Comparison of ENCODE assay signal across 21 mouse cellular contexts in genomic region chr3:52780356-52780755, GRCm38 (mm10).
DNase-seq lines count a peak whose midpoint lies in the region; ATAC-seq and TF ChIP-seq lines count a peak whose summit lies in the region.
"Had no signal": no experiment of that assay in that cellular context is flagged by ENCODE, and none has a peak within 500 bp of the region (broad histone marks: within the 10 kb centered on the region; RNA-seq: fewer than 3 reads in every experiment).

No protein-coding gene starts in this region.

- H3K27me3 ChIP-seq in lung, embryonic 14.5 days (ENCODE audit: insufficient read depth, low read length): 0 out of 2 replicates have a peak, but pooled peaks cover 3% of the 10 kb centered on the region
- H3K27me3 ChIP-seq: forebrain, embryonic 12.5 days; heart, embryonic 12.5 days; intestine, embryonic 15.5 days had no signal

- no peak overlapping the region for H3K9ac ChIP-seq in lung, embryonic 14.5 days
- H3K9ac ChIP-seq: forebrain, embryonic 12.5 days; heart, embryonic 12.5 days; hindbrain, embryonic 14.5 days; intestine, embryonic 15.5 days had no signal

- no peak overlapping the region for H3K4me2 ChIP-seq in lung, embryonic 14.5 days
- H3K4me2 ChIP-seq: forebrain, embryonic 12.5 days; heart, embryonic 12.5 days; hindbrain, embryonic 14.5 days; intestine, embryonic 15.5 days had no signal

- no peaks in the 10 kb centered on the region; the same call in 1 of the 2 replicates for H3K4me1 ChIP-seq in lung, embryonic 14.5 days (ENCODE audit: insufficient read depth)
- H3K4me1 ChIP-seq: forebrain, embryonic 12.5 days; heart, embryonic 12.5 days; hindbrain, embryonic 10.5 days; intestine, embryonic 15.5 days had no signal

- no peak for TF ChIP-seq CTCF in lung, embryonic 14.5 days (IDR thresholded peaks at IDR 0.05; ENCODE audit: low read depth)

- no peak for ATAC-seq in lung, embryonic 14.5 days (ENCODE audit: insufficient read depth)
- ATAC-seq: CD4-positive, CD25-positive, alpha-beta regulatory T cell, adult 4 months; forebrain, embryonic 16.5 days; intestine, embryonic 15.5 days had no signal

- H3K4me3 ChIP-seq in lung, embryonic 14.5 days (ENCODE audit: low read depth, low read length): no peak overlapping the region
- H3K4me3 ChIP-seq: forebrain, embryonic 12.5 days; heart, embryonic 12.5 days; hindbrain, embryonic 10.5 days; intestine, embryonic 15.5 days had no signal

- 51% methylated on average over 8 of the region's 8 CpGs for WGBS in lung, embryonic 14.5 days

- H3K27ac ChIP-seq in lung, embryonic 14.5 days (ENCODE audit: low read depth): no peak overlapping the region
- H3K27ac ChIP-seq: forebrain, embryonic 12.5 days; hindbrain, embryonic 10.5 days; hindbrain, embryonic 14.5 days; intestine, embryonic 15.5 days had no signal

- H3K36me3 ChIP-seq in lung, embryonic 14.5 days (ENCODE audit: insufficient read depth): no peaks in the 10 kb centered on the region
- H3K36me3 ChIP-seq: forebrain, embryonic 12.5 days; G1E; heart, embryonic 12.5 days; hindbrain, embryonic 10.5 days; intestine, embryonic 15.5 days had no signal

- DNase-seq in embryo, embryonic 10 days (ENCODE audit: low spot score): peak; percentile 25
- DNase-seq in embryo, embryonic 9.5 days (ENCODE audit: extremely low spot score): no peak
- DNase-seq in lung, embryonic 14.5 days: peak; percentile 31
- no peak for DNase-seq in lung, postnatal 4 days
- peak; percentile 12 for DNase-seq in fibroblast of lung, adult 2 months (ENCODE audit: low read depth)
- no peak for DNase-seq in ovary, postnatal 14 days (ENCODE audit: low spot score)
- DNase-seq in cerebellum, adult 11 months: no peak
- DNase-seq: adrenal gland, postnatal 10 days; B cell, adult 2 months; cerebellum, adult 11-12 months; cerebellum, adult 9-10 months; cerebellum, postnatal 25 days; gastrocnemius, postnatal 25 days had no signal

- no peaks in the 10 kb centered on the region for H3K9me3 ChIP-seq in lung, embryonic 14.5 days (ENCODE audit: low read depth, low read length)
- H3K9me3 ChIP-seq: forebrain, embryonic 12.5 days; heart, embryonic 12.5 days; hindbrain, embryonic 10.5 days; intestine, embryonic 15.5 days had no signal

Comparison
In these comparisons a context has a peak if more than half of its experiments do, and no peak if none do; other contexts are left out.
1. DNase-seq: peak in embryo, embryonic 10 days (single experiment), lung, embryonic 14.5 days (single experiment) and fibroblast of lung, adult 2 months (single experiment); none in embryo, embryonic 9.5 days (single experiment), lung, postnatal 4 days (0 of 2), ovary, postnatal 14 days (single experiment) and cerebellum, adult 11 months (single experiment).